Mouse (Mus musculus) thymus, adult 18-20 months (tissue): ENCODE results near the gene Diablo.
"Not testable (repeated sequence)": the region's sequence is repeated elsewhere in the genome, so short reads cannot be mapped to it uniquely, and the experiment has no call there.

ENCODE experiments used
- DNase-seq, 2 experiments: peaks; one replicate each; pipeline ENCODE4 v3.0.0; 2022; ENCODE audit warnings: mixed read lengths in 2 of 2

The Diablo gene

DNA sequence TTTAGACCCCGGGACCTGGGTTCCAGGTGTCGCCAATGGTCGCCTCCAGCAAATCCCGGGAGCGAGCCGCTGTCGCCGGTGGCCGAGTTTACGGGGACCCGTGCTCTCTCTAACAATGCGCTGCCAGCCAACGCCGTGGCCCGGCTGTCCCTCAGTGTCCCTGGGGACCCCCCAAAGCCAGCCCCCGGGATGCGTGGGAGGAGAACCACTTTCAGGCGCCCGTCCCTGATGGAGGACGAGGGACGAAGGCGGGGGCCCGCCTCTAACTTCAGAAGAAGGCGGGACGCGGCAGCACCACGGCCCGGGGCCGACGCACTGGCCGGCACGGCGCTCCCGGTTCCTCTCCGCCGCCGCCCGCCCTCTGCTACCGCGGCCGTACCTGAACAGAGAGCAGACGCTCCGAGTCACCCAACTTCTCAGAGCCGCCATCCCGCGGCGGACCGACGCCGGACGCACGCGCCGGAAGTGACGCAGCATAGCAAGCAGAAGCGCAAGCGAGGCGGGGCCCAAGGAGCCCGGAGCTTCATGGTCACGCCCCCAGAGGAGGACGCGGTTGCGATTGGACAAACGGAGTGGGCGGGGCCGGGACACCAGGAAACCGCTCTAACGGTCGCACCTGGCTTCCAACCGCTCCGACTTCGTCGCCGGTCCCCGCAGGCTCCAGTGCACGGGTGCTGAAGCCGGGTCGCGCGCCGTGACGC, at the start of gene Diablo:
Diablo (minus strand) TSS at position 485 of the 701 bp plus-strand sequence.
- DNase-seq, result peak; percentile 98

DNA sequence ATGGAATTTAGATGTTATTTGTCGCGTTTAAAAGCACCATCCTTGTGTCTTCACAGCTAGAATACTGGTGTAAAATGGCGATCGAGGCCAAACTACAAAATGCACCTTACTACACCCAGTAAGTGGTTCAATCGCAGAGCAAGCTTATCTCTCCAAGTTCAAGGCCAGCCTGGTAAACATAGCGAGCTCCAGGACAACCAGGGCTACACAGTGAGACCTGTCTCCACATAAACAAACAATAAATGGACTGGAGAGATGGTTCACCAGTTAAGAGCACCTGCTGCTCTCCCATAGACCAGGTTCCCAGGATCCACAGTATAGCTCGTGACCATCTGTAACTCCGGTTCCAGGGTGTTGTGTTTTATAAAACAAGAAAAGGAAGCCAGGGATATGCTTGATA, 49.4 kb upstream of the Diablo start:
- no peak for DNase-seq

DNA sequence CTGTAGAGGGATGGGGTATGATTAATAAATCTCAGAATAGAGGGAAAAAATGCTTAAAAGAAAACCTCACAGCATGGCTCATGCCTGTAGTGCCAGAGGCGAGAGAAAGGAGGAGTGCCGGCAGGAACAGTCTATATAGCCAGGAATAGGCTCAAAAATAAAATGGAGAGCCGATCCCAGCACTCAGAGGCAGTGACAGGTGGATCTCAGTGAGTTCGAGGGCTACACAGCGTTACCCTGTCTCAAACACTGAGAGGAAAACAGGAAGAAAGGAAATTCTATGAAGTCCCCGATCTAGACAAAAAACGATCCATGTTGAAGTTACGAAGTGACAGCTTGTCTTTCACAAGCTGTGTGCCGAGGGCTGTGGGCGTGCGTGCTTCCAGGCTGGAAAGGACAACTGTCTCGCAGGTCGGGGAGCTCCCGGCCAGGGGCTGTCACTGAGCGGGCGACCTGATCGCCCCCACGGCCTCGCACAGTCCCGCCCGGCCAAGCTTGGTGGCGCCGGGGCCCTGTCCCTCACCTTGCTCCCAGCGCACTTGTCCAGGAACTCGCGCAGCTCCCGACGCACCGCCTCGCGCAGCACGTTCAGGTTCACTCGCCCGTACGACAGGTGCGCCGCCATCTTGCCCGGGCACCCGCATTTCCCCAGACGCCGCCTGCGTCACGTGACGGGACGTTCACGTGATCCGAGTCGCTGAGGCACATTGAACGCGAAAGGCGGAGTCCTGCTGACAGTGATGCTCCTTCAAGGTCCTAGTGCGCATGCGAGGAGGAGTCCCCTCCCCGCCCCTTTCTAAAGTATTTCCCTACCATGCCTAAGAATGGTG, 48.6 kb upstream of the Diablo start, which contains the start of gene Vps33a:
Vps33a (minus strand) TSS at position 682 of the 830 bp plus-strand sequence.
- peak; percentile 95 to 97 for DNase-seq

DNA sequence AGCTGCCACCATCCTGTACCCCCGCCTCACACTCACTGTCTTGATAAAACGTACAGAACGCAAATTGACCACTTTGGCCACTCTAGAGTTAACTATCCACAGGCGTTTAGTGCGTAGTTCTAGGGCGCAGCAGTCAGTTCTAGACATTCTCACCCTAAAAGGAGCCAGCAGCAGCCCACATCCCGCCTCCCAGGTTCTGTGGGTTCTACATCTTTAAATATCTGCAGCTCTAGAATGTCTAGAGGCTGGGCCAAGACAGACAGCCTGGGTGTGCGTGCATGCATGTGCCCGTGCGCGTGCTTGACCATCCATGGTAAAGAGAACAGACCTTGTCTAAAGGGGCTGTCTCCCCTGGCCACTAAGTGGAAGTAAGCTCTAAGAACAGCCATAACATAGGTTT, 37.2 kb upstream of the Diablo start:
- no peak for DNase-seq

DNA sequence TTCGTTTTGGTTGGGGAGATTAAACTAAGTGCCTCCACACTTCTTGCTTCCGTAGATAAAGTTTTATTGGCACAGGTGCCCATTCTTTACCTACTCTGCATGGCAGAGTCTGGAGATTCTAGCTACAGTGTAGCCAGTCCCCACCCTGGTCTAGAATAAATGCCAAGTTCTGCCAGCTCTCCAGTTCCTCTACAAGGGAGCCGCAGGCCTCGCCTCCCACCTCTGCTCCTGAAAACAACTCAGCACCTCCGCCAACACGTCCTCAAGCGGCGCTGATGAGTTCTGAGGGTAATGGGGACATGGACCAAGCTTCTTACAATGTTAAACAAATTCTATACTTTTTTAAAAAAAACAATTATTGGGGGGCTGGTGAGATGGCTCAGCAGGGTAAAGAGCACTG, 35.6 kb upstream of the Diablo start:
- no peak for DNase-seq

DNA sequence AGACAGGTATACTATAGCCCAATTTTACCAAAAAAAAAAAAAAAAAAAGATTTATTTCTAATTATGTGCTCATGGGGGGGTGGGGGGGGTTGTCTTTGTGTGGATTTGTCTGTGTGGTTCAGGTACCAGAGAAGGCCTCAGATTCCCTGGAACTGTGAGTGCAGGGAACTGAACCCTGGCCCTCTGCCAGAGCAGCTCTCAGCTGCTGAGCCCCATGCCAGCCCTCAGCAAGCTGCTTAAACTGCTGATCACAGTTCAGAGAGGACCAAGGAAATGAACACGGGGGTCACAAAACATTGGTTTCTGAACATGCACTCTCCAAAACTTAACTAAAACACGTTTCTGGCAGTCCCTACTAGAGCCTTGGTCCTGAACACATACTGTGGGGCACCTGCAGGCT, 32.5 kb upstream of the Diablo start:
- no peak for DNase-seq

DNA sequence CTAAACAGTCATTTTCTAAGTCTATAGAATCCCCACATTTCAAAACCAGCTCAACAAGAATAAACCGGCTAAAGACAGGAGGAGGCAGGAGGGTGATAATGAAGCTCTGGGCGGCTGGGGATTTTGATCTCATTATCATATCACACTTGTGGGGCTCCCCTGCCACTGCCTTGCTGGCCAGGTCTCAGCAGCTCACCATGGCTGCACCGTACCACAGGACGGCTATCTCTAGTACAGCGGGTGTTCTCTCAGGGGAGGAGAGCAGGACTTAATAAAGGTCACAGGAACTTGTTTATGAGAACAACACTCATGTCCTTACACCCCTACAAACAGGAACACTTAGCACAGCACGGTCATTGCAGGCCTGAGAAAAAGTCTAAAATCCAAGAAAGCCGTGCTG, 31.7 kb upstream of the Diablo start:
- DNase-seq, result no peak

DNA sequence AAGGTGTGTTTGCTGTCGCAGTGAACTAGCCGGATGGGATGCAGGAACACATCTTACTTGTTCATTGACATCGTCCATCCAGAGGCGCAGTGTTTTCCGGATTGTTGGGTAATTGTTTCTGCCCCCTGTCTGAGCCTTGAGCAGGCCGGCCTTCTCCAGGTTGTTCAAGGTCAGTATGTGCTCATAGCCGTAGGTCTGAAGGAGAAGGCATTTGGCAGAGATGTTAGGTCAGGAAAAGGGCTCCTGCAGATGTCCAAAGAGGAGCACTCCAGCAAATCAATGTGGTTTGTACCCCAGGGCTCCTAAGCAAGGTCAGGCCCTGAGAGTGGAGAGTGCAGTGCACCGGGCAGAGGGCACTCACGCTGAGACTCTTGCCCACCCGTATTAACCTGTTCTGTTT, 9.8 kb upstream of the Diablo start:
- DNase-seq, result no peak

DNA sequence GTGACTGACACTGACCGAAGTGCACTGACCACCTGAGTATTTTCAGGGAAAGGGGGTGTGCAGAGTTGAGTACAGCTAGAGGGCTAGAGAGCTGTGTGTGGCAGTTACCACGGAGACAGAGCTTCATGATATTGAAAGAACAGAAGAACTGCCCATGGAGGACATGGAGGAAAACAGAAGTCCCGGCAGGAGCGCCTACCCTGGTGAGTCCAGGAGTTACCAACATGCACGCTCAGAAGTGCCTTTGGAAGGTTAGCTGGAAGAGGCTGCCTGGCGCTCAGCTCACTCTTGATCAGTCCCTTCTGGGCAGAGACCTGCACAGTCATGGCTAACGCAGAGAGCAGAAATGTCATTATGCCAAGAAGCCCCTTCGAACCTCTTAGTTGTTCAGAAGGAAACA, 6.1 kb upstream of the Diablo start:
- peak in 1 of 2 experiments; percentile 1 for DNase-seq

DNA sequence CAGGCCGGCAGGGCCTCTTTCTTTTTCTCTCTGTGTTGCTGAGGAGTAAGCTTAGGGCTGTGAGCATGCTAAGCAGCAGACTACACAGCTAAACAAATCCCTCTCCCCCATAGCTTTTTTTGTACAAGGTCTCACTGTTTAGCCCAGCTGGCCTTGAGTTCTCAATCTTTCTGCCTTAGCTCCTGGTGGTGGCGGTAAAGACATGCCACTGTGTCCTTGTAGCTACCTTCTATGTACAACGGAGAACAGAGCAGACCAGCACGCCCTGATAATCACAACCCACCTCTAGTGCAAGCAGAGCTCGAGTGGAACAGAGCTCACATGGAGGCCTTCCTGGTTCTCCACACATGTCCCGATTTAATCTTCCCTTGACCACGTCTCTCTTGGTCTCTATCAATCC, 4.7 kb upstream of the Diablo start:
- peak in 1 of 2 experiments; percentile 0 for DNase-seq

DNA sequence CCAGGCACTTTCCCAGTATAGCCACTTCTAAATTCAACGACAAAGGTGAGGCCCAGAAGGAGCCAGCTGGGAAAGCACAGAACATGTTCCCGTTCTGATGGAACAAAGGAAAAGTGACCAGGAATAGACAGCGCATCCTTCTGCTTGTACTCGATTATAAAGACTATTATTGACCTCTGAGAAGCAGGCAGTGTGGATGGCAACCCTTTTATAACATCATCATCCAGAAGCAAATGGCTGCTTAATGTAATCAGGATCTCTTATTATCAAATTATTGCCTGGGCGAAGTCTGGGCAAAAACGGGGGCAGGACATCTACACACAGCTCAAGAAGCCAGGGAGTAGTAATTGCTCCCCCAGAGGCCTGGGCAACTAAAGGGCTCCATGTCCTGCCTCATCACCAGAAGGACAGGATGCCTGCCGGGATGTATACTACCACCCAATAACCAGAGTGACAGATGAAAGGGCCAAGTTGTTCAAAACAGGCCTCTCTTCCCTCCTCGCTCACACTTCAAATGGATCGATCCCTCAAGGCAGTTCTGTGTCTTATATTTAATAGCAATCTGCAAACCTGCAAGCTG, 2.0 kb upstream of the Diablo start:
- peak in 1 of 2 experiments; percentile 1 for DNase-seq

DNA sequence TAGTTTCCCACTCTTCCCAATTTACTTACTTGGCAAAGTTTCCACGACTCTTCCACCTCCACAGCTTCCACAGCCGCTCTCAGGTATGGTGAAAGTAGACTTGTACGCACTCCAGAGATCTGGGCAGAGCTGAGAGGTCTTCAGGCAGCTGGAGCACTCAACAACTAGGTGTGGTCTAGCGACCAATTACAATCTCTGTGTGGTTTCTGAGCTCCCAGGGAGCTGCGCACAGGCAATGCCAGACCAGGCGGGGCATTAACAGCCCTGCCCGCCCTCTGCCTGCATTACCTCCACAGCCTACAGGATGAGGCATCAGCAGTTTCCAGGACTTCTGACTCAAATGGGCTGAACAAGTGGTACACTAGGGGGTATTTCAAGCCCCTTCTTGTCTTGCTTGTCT, 1.3 kb upstream of the Diablo start, which contains the start of gene Gm49027:
Gm49027 (minus strand) TSS at position 208 of the 400 bp plus-strand sequence.
- peak in 1 of 2 experiments; percentile 3 for DNase-seq

DNA sequence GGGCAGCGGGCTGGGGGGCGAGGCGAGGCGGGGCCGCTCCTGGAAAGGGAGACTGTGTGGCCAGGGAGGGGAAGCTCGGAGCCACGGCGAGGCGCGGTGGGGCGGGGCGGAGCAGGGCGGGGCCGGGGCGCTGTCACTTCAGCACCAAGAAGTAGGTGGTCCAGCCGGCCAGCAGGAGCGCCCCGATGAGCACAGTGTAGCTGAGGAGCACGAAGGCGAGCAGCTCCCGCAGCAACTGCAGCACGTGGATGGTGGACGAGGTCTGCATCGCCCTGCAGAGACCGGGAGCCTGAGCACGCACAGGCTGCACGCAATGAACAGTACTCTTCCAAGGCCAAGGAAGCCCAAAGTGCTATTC, 396 bp upstream of the Diablo start:
- DNase-seq, result no peak

DNA sequence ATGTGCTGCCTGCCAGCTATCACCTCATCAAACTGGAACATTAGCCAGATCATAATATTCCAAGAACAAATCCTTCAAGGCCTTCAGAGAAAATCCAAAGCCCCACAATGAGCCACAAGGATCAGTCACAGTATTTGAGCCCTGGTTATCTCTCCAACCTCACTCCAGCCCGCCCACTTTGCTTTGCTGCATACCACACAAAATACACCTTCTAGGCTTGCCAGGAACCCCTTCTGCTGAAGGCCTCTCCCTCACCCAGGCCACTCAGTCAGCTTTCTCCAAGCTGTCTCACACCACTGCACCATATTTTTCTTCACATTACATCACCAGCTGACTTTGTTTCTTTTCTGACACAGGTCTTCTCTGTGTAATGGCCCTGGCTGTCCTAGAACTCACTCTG, 1.8 kb downstream of the Diablo start:
- DNase-seq, result no peak

DNA sequence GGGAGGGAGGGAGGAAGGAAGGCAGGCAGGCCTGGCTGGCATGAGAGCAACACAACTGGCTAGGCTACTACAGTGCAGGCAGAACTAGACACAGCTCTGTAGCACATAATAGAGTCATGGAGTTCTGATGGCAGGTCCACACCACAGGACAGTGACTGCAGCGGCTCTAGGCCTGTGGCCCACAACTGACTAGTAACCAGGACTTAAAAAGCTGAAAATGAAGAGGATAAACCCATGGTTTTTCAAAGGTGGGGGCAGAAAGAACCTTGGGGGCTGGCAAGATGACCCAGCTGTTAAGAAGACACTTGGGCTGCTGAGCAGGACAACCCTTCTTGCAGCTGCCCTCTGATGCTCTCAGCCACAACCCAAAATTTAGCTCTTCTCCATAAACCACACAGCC, 2.4 kb downstream of the Diablo start:
- DNase-seq, result no peak

DNA sequence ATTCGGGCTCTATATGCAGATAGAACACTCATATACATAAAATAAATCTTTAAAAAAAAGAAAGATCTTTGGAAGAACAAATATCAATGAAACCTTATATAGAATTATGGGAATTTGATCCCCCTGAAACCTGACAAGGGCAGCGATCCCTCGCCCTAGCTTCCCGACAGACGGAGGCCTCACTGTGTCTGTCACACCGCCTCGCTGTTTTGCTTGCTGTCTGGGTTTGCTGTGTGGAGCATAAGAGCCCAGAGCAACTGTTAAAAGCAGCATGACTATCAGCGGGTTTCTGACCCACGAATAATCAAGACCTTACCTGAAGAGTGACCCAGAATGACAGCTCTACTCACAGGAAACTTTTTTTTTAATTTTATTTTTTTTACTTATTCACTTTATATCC, 3.3 kb downstream of the Diablo start:
- DNase-seq, result no peak

DNA sequence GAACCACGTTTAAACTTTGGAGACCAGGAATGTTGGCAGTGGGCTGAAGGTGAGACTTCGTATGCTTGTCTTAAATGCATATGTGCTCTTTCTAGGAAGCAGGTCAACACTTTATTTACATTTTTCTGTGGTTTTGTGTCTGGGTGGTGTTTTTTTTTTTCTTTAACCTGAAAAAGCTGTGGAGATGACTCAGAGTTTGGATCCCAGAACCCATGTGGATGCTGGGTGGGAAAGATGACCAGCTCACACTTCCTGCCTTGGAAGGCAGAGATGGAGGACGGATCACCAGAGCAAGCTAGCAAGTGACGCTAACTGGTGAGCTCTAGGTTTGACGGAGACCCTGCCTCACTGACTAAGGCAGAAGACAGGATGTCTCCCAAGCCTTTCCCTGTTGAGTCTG, 9.1 kb downstream of the Diablo start:
- no peak for DNase-seq

DNA sequence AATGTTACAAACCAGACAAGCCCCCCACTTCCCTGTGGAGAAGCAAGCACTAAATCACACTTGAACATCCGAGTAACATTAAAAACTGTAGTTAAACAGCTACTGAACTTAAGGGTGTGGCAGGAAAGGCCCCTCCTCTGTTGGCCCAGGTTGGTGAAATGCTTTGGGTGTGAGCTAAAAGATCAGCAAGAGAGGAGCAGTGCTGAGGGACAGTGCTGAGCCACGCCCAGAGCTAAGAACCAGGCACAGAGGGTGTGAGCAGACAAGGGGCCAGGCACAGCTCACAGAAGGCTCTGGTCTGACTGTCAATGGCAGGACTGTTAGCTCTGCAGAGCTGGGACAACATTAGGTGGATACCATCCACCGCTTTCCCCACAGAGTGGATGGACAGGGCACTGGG, 11.9 kb downstream of the Diablo start:
- no peak for DNase-seq

DNA sequence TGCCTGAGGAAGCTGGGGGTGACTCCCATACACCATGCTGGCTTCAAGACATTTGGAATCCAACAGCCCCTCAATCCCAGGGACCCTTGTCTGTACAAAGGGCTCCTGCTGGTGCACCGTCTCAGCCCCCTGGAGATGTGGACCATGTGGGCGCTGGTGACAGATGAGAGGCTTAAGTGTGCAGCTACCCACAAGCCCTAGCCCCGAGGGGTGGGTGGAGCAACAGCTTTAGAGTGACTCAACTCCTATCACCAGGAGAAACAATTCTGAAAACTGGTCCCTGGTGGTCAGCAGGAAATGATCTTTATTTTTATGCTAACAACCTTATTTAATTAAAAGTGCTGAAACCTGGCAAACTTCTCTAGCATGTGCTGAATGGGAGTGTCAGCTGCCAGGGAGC, 12.6 kb downstream of the Diablo start:
- not testable (repeated sequence) for DNase-seq

DNA sequence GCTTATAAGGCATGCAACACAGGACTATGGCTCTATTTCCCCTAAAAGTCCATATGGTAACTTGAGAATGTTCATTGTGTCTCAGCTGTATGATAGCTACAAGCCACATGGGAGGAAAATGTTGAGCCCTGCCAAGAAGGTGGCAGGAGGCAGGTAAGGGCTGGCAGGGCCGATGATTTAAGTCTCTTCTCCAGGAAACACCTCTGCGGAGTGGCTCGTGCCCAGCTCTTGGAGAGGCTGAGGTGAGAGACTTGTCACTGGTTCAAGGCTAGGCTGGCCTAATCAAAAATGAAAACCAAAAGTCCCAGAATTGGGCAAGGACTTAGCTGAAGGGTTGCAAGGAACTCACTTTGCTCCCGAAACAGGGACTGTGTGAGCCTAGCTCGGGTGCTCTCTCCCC, 13.8 kb downstream of the Diablo start, which contains the start of gene B3gnt4:
B3gnt4 (plus strand) TSS at position 301 of the 400 bp plus-strand sequence.
- DNase-seq, result no peak

DNA sequence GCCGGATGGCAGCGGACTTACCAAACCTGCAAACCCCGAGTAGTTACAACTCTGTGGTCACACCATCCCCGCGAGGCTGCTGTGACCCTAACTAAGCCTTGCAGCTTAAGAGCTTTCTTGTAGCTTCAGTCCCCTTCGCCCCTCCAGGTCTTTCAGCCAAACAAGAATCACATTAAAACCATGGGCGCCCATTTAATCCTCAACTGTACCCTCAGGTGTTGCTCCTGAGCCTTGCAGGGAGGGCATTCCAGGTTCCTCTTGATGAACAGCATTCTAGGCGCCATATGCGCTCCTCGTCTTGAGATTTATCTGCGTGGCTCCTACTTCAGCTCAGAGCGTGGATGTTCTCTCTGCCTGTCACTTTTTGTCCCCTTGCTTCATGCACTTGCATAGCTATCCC, 15.1 kb downstream of the Diablo start:
- no peak for DNase-seq

DNA sequence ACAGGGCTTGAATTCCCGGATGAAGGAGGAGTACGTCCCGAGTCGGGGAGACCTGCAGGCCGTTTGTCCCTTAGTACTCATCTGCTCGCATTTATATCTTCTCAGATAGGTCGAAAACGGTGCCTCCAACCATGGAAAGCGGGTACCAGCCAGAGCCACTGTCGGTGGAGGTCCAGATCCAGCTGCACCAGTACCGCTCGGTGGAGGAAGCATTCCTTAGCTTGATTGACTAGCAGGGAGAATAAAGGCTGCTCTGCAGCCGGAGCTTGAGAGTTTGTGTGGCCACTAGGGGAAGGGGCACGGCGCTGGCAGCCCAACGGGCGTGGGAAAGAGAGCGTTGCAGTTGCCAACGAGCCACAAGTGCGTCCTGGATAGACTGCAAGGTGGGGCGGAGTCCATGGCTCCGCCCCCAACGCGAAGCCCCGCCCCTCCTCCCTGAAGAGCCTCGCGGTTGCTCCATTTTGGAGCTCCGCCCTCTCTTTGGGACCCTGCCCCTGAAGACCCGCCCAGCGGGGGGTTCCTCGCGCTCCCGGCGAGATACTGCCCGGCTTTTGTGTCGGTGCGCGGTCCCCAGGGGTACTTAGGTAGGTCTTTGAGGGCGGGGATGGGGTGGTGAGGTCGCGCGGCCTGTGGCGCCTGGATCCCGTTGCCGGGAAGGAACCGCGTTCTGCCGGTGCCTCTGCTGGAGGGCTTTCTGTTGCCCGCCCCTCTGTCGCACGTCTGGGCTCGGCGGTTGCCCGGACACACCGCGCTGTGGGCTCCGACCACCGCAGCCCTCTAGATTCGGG, 15.8 kb downstream of the Diablo start:
- peak; percentile 72 to 75 for DNase-seq

DNA sequence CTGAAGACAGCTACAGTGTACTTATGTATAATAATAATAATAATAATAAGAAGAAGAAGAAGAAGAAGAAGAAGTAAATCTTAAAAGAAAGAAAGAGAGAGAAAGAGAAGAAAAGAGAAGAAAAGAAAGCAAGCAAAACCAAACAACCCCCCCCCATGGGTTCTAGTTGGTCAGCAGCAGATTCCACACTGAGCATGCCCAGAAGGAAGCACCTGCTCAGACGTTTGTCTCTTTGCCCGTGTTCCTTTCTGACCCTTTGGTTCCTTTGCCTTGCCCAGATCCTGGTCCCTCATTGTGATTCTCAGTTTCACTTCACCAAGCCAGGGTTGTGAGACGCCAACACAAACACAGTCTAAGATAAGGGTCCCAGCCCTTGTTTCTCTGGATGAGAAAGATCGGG, 22.0 kb downstream of the Diablo start:
- no peak for DNase-seq
